Mouse (Mus musculus): ENCODE data around the gene Anapc11. TPM values are rescaled to one million over a fixed set of nuclear protein-coding genes. Genes with fewer than 3 reads are reported as not detected.
A peak's percentile ranks its signal among the peaks of the same experiment; 100 is the strongest.

The Anapc11 gene
- polyA plus RNA-seq, 2 experiments: 190 to 248 TPM

GRCm38 (mm10) chr11:120571754-120572416, 26.3 kb upstream of the Anapc11 start:
- H3K36me3 ChIP-seq (ENCODE audit: control insufficient read depth, insufficient read depth, low read length): peaks cover 45% of the 10 kb centered on the region
- H3K27ac ChIP-seq (replicated peaks; ENCODE audit: low read depth, low read length): peak overlapping the region; percentile 82; the same call in 1 of the 2 replicates
- 10% methylated on average over 11 of the region's 11 CpGs for WGBS

GRCm38 (mm10) chr11:120572417-120572751, 25.8 kb upstream of the Anapc11 start:
- Histone ChIP-seq H3K9ac (ENCODE audit: low read depth, low read length, severe bottlenecking) (peak overlapping the region; percentile 96), H3K4me2 (replicated peaks; ENCODE audit: low read depth, low read length, severe bottlenecking) (peak overlapping the region; percentile 76), H3K9me3 (ENCODE audit: control insufficient read depth, low read length) (no peaks in the 10 kb centered on the region), H3K36me3 (ENCODE audit: control insufficient read depth, insufficient read depth, low read length) (peaks cover 45% of the 10 kb centered on the region), H3K4me3 (replicated peaks; ENCODE audit: low read length) (peak overlapping the region; percentile 94), H3K27me3 (ENCODE audit: control insufficient read depth, insufficient read depth, low read length) (no peaks in the 10 kb centered on the region), H3K27ac (replicated peaks; ENCODE audit: low read depth, low read length) (peak overlapping the region; percentile 82), H3K4me1 (ENCODE audit: control insufficient read depth, insufficient read depth, low read length) (peaks cover 21% of the 10 kb centered on the region)
- peak; percentile 14 for ATAC-seq (ENCODE audit: low FRiP score, low read depth)
- TF ChIP-seq POLR2A (IDR thresholded peaks at IDR 0.05; ENCODE audit: borderline replicate concordance, extremely low read depth, insufficient read depth, insufficient read length): no peak
- DNase-seq (ENCODE audit: low spot score): no peak
- 5% methylated on average over 17 of the region's 24 CpGs for WGBS

More at GRCm38 (mm10) chr11:120571754-120572416, 26.3 kb upstream of the Anapc11 start:
- Histone ChIP-seq H3K4me2 (replicated peaks; ENCODE audit: low read depth, low read length, severe bottlenecking) (peak overlapping the region; percentile 76), H3K4me3 (replicated peaks; ENCODE audit: low read length) (peak overlapping the region; percentile 94), H3K9me3 (ENCODE audit: control insufficient read depth, low read length) (no peaks in the 10 kb centered on the region), H3K4me1 (ENCODE audit: control insufficient read depth, insufficient read depth, low read length) (peaks cover 21% of the 10 kb centered on the region), H3K9ac (ENCODE audit: low read depth, low read length, severe bottlenecking) (peak overlapping the region; percentile 96), H3K27me3 (ENCODE audit: control insufficient read depth, insufficient read depth, low read length) (no peaks in the 10 kb centered on the region)
- DNase-seq (ENCODE audit: low spot score) (no peak), ATAC-seq (ENCODE audit: low FRiP score, low read depth) (no peak)
- no peak for TF ChIP-seq POLR2A (IDR thresholded peaks at IDR 0.05; ENCODE audit: borderline replicate concordance, extremely low read depth, insufficient read depth, insufficient read length)

DNA sequence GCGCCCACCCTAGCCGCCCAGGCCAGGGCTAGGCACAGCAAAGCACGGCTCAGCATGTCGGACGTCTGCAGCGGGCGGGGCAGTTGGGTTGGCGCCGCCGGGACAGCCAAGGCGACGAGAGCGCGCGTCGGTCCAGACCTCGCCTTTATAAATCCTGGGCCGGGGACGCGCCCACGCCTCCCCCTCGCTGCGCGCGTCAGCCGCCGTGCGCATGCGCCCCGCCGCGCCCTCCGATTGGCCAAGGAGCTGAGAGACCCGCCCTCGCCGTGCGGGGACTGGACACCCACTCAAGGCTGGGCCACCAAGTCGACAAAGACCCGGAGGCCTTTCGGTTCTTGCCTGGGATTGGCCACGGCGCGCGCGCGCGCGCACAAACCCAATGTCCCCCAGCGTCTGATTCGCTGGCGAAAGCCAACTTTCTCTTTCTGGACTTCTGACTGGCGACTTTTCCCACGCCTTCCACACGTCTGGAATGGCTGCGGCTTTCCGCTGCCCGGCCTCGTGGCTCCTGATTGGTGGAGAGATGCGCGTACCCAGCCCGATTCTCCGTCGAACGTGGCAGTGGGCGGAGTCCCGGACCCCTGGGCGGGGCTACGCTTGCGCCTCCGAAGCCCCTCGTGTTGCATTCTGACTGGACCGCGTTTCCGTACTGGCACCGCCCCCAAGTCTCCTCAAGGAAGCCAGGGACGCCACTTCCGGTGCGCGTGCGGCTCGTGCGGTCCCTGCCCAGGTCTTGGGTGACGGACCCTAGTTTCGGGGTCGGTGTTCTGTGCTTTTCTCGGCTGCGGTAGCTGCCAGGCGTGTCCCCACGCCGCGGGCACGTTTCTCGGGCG, 25.3 kb upstream of the Anapc11 start, which contains the start of gene P4hb:
P4hb (minus strand) TSS at position 502 of the 833 bp plus-strand sequence.
- H3K9ac ChIP-seq (ENCODE audit: low read depth, low read length, severe bottlenecking): peak within 1 kb of the TSS; percentile 96
- peaks cover 21% of the 10 kb centered on the region for H3K4me1 ChIP-seq (ENCODE audit: control insufficient read depth, insufficient read depth, low read length)
- H3K4me3 ChIP-seq (replicated peaks; ENCODE audit: low read length): peak within 1 kb of the TSS; percentile 94
- peak; percentile 94 for ATAC-seq (ENCODE audit: low FRiP score, low read depth)
- DNase-seq (ENCODE audit: low spot score): peak; percentile 99
- H3K9me3 ChIP-seq (ENCODE audit: control insufficient read depth, low read length): no peaks in the 10 kb centered on the region
- under 1% methylated on average over 83 of the region's 94 CpGs for WGBS
- H3K4me2 ChIP-seq (replicated peaks; ENCODE audit: low read depth, low read length, severe bottlenecking): peak within 1 kb of the TSS; percentile 76
- peaks cover 45% of the 10 kb centered on the region for H3K36me3 ChIP-seq (ENCODE audit: control insufficient read depth, insufficient read depth, low read length)
- peak within 1 kb of the TSS; percentile 97 for H3K27ac ChIP-seq (replicated peaks; ENCODE audit: low read depth, low read length)
- peak; percentile 98; the same call in 1 of the 2 replicates for TF ChIP-seq POLR2A (IDR thresholded peaks at IDR 0.05; ENCODE audit: borderline replicate concordance, extremely low read depth, insufficient read depth, insufficient read length)
- no peaks in the 10 kb centered on the region for H3K27me3 ChIP-seq (ENCODE audit: control insufficient read depth, insufficient read depth, low read length)

- under 1% methylated on average over 23 of the region's 23 CpGs for WGBS
- H3K36me3 ChIP-seq (ENCODE audit: control insufficient read depth, insufficient read depth, low read length): peaks cover 45% of the 10 kb centered on the region
- ATAC-seq (ENCODE audit: low FRiP score, low read depth): no peak
Observed at GRCm38 (mm10) chr11:120573585-120574277, 24.5 kb upstream of the Anapc11 start.

DNA sequence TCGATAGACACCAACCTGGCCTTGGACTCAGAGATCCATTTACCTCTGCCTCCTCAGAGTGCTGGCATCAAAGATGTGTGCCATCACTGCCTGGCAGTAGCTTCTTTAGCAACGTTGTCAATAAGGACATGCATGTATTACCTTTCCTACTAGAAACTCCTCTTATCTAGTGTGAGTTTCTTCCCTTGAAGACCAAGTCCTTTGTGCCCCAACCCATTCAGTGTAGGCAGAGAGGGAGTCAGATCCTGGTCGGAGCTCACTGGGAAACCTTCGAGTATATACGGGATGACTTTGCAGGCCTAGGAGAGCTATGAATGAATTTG, 24.0 kb upstream of the Anapc11 start:
- no peaks in the 10 kb centered on the region for H3K27me3 ChIP-seq (ENCODE audit: control insufficient read depth, insufficient read depth, low read length)
- ATAC-seq (ENCODE audit: low FRiP score, low read depth) (no peak), DNase-seq (ENCODE audit: low spot score) (no peak)
- peak overlapping the region; percentile 94 for H3K4me3 ChIP-seq (replicated peaks; ENCODE audit: low read length)
- H3K27ac ChIP-seq (replicated peaks; ENCODE audit: low read depth, low read length): no peak overlapping the region
- WGBS: 37% methylated on average over 5 of the region's 5 CpGs
- peak overlapping the region; percentile 90; the same call in 1 of the 2 replicates for H3K9ac ChIP-seq (ENCODE audit: low read depth, low read length, severe bottlenecking)
- H3K4me2 ChIP-seq (replicated peaks; ENCODE audit: low read depth, low read length, severe bottlenecking): peak overlapping the region; percentile 76
- TF ChIP-seq POLR2A (IDR thresholded peaks at IDR 0.05; ENCODE audit: borderline replicate concordance, extremely low read depth, insufficient read depth, insufficient read length): no peak
- no peaks in the 10 kb centered on the region for H3K9me3 ChIP-seq (ENCODE audit: control insufficient read depth, low read length)
- peaks cover 48% of the 10 kb centered on the region for H3K36me3 ChIP-seq (ENCODE audit: control insufficient read depth, insufficient read depth, low read length)
- H3K4me1 ChIP-seq (ENCODE audit: control insufficient read depth, insufficient read depth, low read length): peaks cover 21% of the 10 kb centered on the region

More at GRCm38 (mm10) chr11:120573585-120574277, 24.5 kb upstream of the Anapc11 start:
- no peak for DNase-seq (ENCODE audit: low spot score)
- no peak for TF ChIP-seq POLR2A (IDR thresholded peaks at IDR 0.05; ENCODE audit: borderline replicate concordance, extremely low read depth, insufficient read depth, insufficient read length)
- no peaks in the 10 kb centered on the region for H3K27me3 ChIP-seq (ENCODE audit: control insufficient read depth, insufficient read depth, low read length)
- H3K27ac ChIP-seq (replicated peaks; ENCODE audit: low read depth, low read length): peak overlapping the region; percentile 97
- H3K4me1 ChIP-seq (ENCODE audit: control insufficient read depth, insufficient read depth, low read length): peaks cover 21% of the 10 kb centered on the region
- peak overlapping the region; percentile 76 for H3K4me2 ChIP-seq (replicated peaks; ENCODE audit: low read depth, low read length, severe bottlenecking)
- H3K9ac ChIP-seq (ENCODE audit: low read depth, low read length, severe bottlenecking): peak overlapping the region; percentile 90
- H3K9me3 ChIP-seq (ENCODE audit: control insufficient read depth, low read length): no peaks in the 10 kb centered on the region
- peak overlapping the region; percentile 94 for H3K4me3 ChIP-seq (replicated peaks; ENCODE audit: low read length)
